Mouse (Mus musculus) CH12F3 (cell line): ENCODE measurements around the gene Slc22a4.
"Not testable (repeated sequence)": the region's sequence is repeated elsewhere in the genome, so short reads cannot be mapped to it uniquely, and the experiment has no call there.

Experiments
- in situ Hi-C: fragments of 300-500 bp; cut with MboI; formaldehyde crosslinking; loops from 2 replicates; pipeline ENCODE4 v1.14.3; 2020; ENCODE audit warnings: low sequenced_read_pairs

The Slc22a4 gene

GRCm38 (mm10) chr11:54058056-54058617 lies 30.2 kb upstream of the Slc22a4 start:
- in situ Hi-C loops = no loop called here

- in situ Hi-C loops = no loop called here
Observed at GRCm38 (mm10) chr11:54057428-54057827, 29.5 kb upstream of the Slc22a4 start.

- in situ Hi-C loops = no loop called here
Observed at GRCm38 (mm10) chr11:54056132-54056531, 28.2 kb upstream of the Slc22a4 start.

- in situ Hi-C loops = no loop called here
Observed at GRCm38 (mm10) chr11:54054257-54054656, 26.4 kb upstream of the Slc22a4 start.

- in situ Hi-C loops = no loop called here
Observed at GRCm38 (mm10) chr11:54053090-54053489, 25.2 kb upstream of the Slc22a4 start.

- in situ Hi-C loops = no loop called here
Observed at GRCm38 (mm10) chr11:54052128-54052527, 24.2 kb upstream of the Slc22a4 start.

- in situ Hi-C loops = no loop called here
Observed at GRCm38 (mm10) chr11:54051161-54051560, 23.3 kb upstream of the Slc22a4 start.

GRCm38 (mm10) chr11:54050205-54050604 lies 22.3 kb upstream of the Slc22a4 start:
- in situ Hi-C loops = no loop called here

GRCm38 (mm10) chr11:54040676-54041075 lies 12.8 kb upstream of the Slc22a4 start:
- in situ Hi-C loops = no loop called here

GRCm38 (mm10) chr11:54032872-54033271 lies 5.0 kb upstream of the Slc22a4 start:
- in situ Hi-C loops = not testable (repeated sequence)

GRCm38 (mm10) chr11:54028997-54029396 lies 1.1 kb upstream of the Slc22a4 start:
- in situ Hi-C loops = no loop called here

GRCm38 (mm10) chr11:54027131-54028043 lies 503 bp downstream of the Slc22a4 start:
- in situ Hi-C loops = no loop called here

- in situ Hi-C loops = no loop called here
Observed at GRCm38 (mm10) chr11:54026491-54027041, 1.3 kb downstream of the Slc22a4 start.

- in situ Hi-C loops = no loop called here
Observed at GRCm38 (mm10) chr11:54021396-54022093, 6.3 kb downstream of the Slc22a4 start.

- in situ Hi-C loops = no loop called here
Observed at GRCm38 (mm10) chr11:54018893-54019732, 8.8 kb downstream of the Slc22a4 start.

- in situ Hi-C loops = no loop called here
Observed at GRCm38 (mm10) chr11:54017596-54017995, 10.3 kb downstream of the Slc22a4 start.

- in situ Hi-C loops = no loop called here
Observed at GRCm38 (mm10) chr11:54016051-54016450, 11.8 kb downstream of the Slc22a4 start.

GRCm38 (mm10) chr11:54012961-54013360 lies 14.9 kb downstream of the Slc22a4 start:
- in situ Hi-C loops = no loop called here

GRCm38 (mm10) chr11:54011255-54011654 lies 16.6 kb downstream of the Slc22a4 start:
- in situ Hi-C loops = no loop called here

- in situ Hi-C loops = no loop called here
Observed at GRCm38 (mm10) chr11:54008416-54008920, 19.4 kb downstream of the Slc22a4 start.
